In the genomic region with DNA sequence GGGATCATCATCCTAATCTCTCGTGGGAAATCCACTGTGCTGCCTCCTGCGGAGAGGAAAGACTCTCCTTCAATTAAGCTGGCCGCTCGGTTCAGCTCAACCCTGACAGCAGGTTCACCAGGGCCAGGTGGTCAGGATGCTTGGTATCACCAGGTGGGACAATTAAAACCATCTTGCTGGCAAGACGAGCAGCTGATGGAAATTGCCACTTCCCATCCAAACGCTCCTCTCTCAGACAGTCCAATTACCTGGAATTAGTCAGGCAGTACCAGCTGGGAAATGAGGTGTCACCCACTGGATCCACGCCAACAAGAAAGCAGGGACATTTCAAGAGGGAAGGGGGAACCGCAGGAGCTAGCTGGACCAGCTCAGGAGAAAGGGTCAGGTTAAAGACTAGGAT, we compare ENCODE assay signal across 15 mouse cellular contexts.
DNase-seq lines count a peak whose midpoint lies in the region; ATAC-seq and TF ChIP-seq lines count a peak whose summit lies in the region.
"Had no signal": no experiment of that assay in that cellular context is flagged by ENCODE, and none has a peak within 500 bp of the region (broad histone marks: within the 10 kb centered on the region; RNA-seq: fewer than 3 reads in every experiment).

No protein-coding gene starts in this region.

- peak; percentile 83 for DNase-seq in cerebellum, adult 9-10 months
- DNase-seq in retina, postnatal 1 day = peak; percentile 68
- DNase-seq in adrenal gland, postnatal 4 days (ENCODE audit: low spot score in 2 of 2) = no peak
- no peak for DNase-seq in lung, adult 2 months
- DNase-seq: gastrocnemius, adult 2 months; heart, postnatal 10 days; kidney, postnatal 25 days; lung, postnatal 14 days had no signal

- H3K36me3 ChIP-seq in midbrain, embryonic 13.5 days = no peaks in the 10 kb centered on the region
- H3K36me3 ChIP-seq in midbrain, embryonic 16.5 days (ENCODE audit: control insufficient read depth, insufficient read depth, low read length) = no peaks in the 10 kb centered on the region
- no peaks in the 10 kb centered on the region for H3K36me3 ChIP-seq in hindbrain, embryonic 13.5 days

- no peak for ATAC-seq in midbrain, embryonic 13.5 days
- ATAC-seq in midbrain, embryonic 16.5 days = no peak
- no peak for ATAC-seq in hindbrain, embryonic 13.5 days (ENCODE audit: low FRiP score)
- ATAC-seq: intestine, embryonic 16.5 days had no signal

- WGBS in midbrain, embryonic 13.5 days = 55% methylated on average over 8 of the region's 8 CpGs
- 38% methylated on average over 8 of the region's 8 CpGs for WGBS in midbrain, embryonic 16.5 days
- 38% methylated on average over 8 of the region's 8 CpGs for WGBS in hindbrain, embryonic 13.5 days
- WGBS in lung, adult 2 months = 85% methylated on average over 8 of the region's 8 CpGs

- H3K4me1 ChIP-seq in midbrain, embryonic 13.5 days (replicated peaks) = peaks cover 46% of the 10 kb centered on the region
- peaks cover 9% of the 10 kb centered on the region for H3K4me1 ChIP-seq in midbrain, embryonic 16.5 days (ENCODE audit: control insufficient read depth, insufficient read depth, low read length)
- H3K4me1 ChIP-seq in hindbrain, embryonic 13.5 days (replicated peaks) = peaks cover 73% of the 10 kb centered on the region
- peaks cover 19% of the 10 kb centered on the region for H3K4me1 ChIP-seq in lung, adult 2 months (ENCODE audit: control insufficient read depth, insufficient read depth, low read length)

- H3K4me2 ChIP-seq in midbrain, embryonic 13.5 days (replicated peaks) = no peak overlapping the region
- no peak overlapping the region for H3K4me2 ChIP-seq in midbrain, embryonic 16.5 days (ENCODE audit: low read length)
- no peak overlapping the region for H3K4me2 ChIP-seq in hindbrain, embryonic 13.5 days

- TF ChIP-seq POLR2A in lung, adult 2 months (IDR thresholded peaks at IDR 0.05; ENCODE audit: borderline replicate concordance, extremely low read depth, low read depth, low read length) = no peak

- no peak for TF ChIP-seq CTCF in lung, adult 2 months (IDR thresholded peaks at IDR 0.05; ENCODE audit: insufficient read depth, low read length)

- no peaks in the 10 kb centered on the region for H3K9me3 ChIP-seq in midbrain, embryonic 13.5 days
- H3K9me3 ChIP-seq in midbrain, embryonic 16.5 days (replicated peaks; ENCODE audit: control insufficient read depth, low read length, poor library complexity, severe bottlenecking) = no peaks in the 10 kb centered on the region
- no peaks in the 10 kb centered on the region for H3K9me3 ChIP-seq in hindbrain, embryonic 13.5 days
- H3K9me3 ChIP-seq: limb, embryonic 10.5 days had no signal

- H3K27me3 ChIP-seq in midbrain, embryonic 13.5 days = no peaks in the 10 kb centered on the region
- H3K27me3 ChIP-seq in midbrain, embryonic 16.5 days (ENCODE audit: control insufficient read depth, insufficient read depth, low read depth, low read length) = no peaks in the 10 kb centered on the region
- no peaks in the 10 kb centered on the region for H3K27me3 ChIP-seq in hindbrain, embryonic 13.5 days

- 0 out of 2 replicates have a peak overlapping the region, but pooled peaks have one; percentile 5 for H3K9ac ChIP-seq in midbrain, embryonic 13.5 days (replicated peaks)
- H3K9ac ChIP-seq in midbrain, embryonic 16.5 days (ENCODE audit: low read depth, low read length) = no peak overlapping the region; the same call in 1 of the 2 replicates
- no peak overlapping the region for H3K9ac ChIP-seq in hindbrain, embryonic 13.5 days
- H3K9ac ChIP-seq: liver, embryonic 14.5 days had no signal

- H3K4me3 ChIP-seq in midbrain, embryonic 13.5 days (replicated peaks) = no peak overlapping the region
- H3K4me3 ChIP-seq in midbrain, embryonic 16.5 days (ENCODE audit: low read depth, low read length) = no peak overlapping the region
- no peak overlapping the region for H3K4me3 ChIP-seq in hindbrain, embryonic 13.5 days
- no peak overlapping the region for H3K4me3 ChIP-seq in lung, adult 2 months (replicated peaks; ENCODE audit: extremely low read depth, low read depth, low read length)
- H3K4me3 ChIP-seq: erythroblast, embryonic 14.5 days; gastrocnemius, adult 2 months; limb, embryonic 10.5 days had no signal

- peak overlapping the region; percentile 44 for H3K27ac ChIP-seq in midbrain, embryonic 13.5 days
- no peak overlapping the region for H3K27ac ChIP-seq in midbrain, embryonic 16.5 days (ENCODE audit: low read length)
- peak overlapping the region; percentile 65 for H3K27ac ChIP-seq in hindbrain, embryonic 13.5 days
- H3K27ac ChIP-seq: gastrocnemius, adult 2 months; limb, embryonic 10.5 days; liver, embryonic 14.5 days had no signal

Comparison
In these comparisons a context has a peak if more than half of its experiments do, and no peak if none do; other contexts are left out.
1. DNase-seq: peak in cerebellum, adult 9-10 months (single experiment) and retina, postnatal 1 day (single experiment); none in adrenal gland, postnatal 4 days (0 of 2) and lung, adult 2 months (single experiment).